Mouse (Mus musculus) bone marrow macrophage, adult 2 months (primary cell): ENCODE results near the gene Syt1.

Source experiments
- CTCF ChIP-seq: IDR thresholded peaks from 2 replicates; pipeline ENCODE4 v1.5.1; 2012; ENCODE audit warnings: low read depth, mild to moderate bottlenecking, low read length, moderate library complexity
- POLR2A ChIP-seq: IDR thresholded peaks from 2 replicates; pipeline ENCODE4 v1.6.1; 2012; ENCODE audit warnings: mild to moderate bottlenecking, low read depth, low read length, borderline replicate concordance

- TF ChIP-seq CTCF (no peak), POLR2A (no peak)
Measured at GRCm38 (mm10) chr10:108652066-108652465, 358.7 kb downstream of the Syt1 start.
